Mouse (Mus musculus) forebrain, embryonic 10.5 days (tissue): ENCODE results near the gene Vhl. TPM values are rescaled to one million over a fixed set of nuclear protein-coding genes. Genes with fewer than 3 reads are reported as not detected.

ENCODE experiments used
- DNase-seq: peaks from one replicate; pipeline ENCODE4 v3.0.0-alpha.2; 2017; ENCODE audit warnings: low spot score; ENCODE audit errors: extremely low spot score
- H3K27ac ChIP-seq: fragments of 300-500 bp; sonication (generic); 2 replicates; pipeline ENCODE4 v1.5.1; 2016; ENCODE audit warnings: mild to moderate bottlenecking
- H3K27me3 ChIP-seq: fragments of 300-500 bp; sonication (generic); 2 replicates; pipeline ENCODE4 v1.6.1; 2016; ENCODE audit warnings: mild to moderate bottlenecking; ENCODE audit not compliant: poor library complexity, severe bottlenecking
- H3K36me3 ChIP-seq: fragments of 300-500 bp; sonication (generic); replicated peaks from 2 replicates; pipeline ENCODE4 v1.6.1; 2016; ENCODE audit warnings: mild to moderate bottlenecking, moderate library complexity
- H3K4me1 ChIP-seq: fragments of 300-500 bp; sonication (generic); 2 replicates; pipeline ENCODE4 v1.6.1; 2016
- H3K4me3 ChIP-seq: fragments of 300-500 bp; sonication (generic); 2 replicates; pipeline ENCODE4 v1.5.1; 2016; ENCODE audit warnings: mild to moderate bottlenecking, moderate library complexity
- H3K9me3 ChIP-seq: fragments of 300-500 bp; sonication (generic); 2 replicates; pipeline ENCODE4 v1.6.1; 2016; ENCODE audit warnings: mild to moderate bottlenecking, moderate library complexity
- WGBS: fragments of 180-500 bp; shearing (Covaris S2); methylation state at CpG from one replicate; pipeline ENCODE4 v1.1.7; 2016; 5-methylcytosine and 5-hydroxymethylcytosine counted together
- polyA plus RNA-seq: library from polyadenylated mRNA; unstranded; fragments of >200 nt; fragmentation: Nextera tagmentation; extraction: Ambion mirVana; gene quantifications from 2 replicates; pipeline ENCODE4 v1.2.1, GENCODE M21; 2016

Vhl gene
- polyA plus RNA-seq, 1 experiment from 2014 or later, result 42.4 TPM

- H3K27me3 ChIP-seq, result no peaks in the 10 kb centered on the region
- no peaks in the 10 kb centered on the region for H3K36me3 ChIP-seq
- DNase-seq, result no peak
- peaks cover 22% of the 10 kb centered on the region for H3K4me1 ChIP-seq
- no peaks in the 10 kb centered on the region for H3K9me3 ChIP-seq
- 85% methylated on average over 6 of the region's 6 CpGs for WGBS
- no peak overlapping the region for H3K27ac ChIP-seq
- no peak overlapping the region for H3K4me3 ChIP-seq
These were observed 49.2 kb downstream of the Vhl start for GRCm38 (mm10) chr6:113672989-113673388.

- Histone ChIP-seq H3K27me3 (no peaks in the 10 kb centered on the region), H3K4me3 (no peak overlapping the region), H3K4me1 (no peaks in the 10 kb centered on the region; the same call in 1 of the 2 replicates), H3K9me3 (no peaks in the 10 kb centered on the region), H3K27ac (no peak overlapping the region), H3K36me3 (no peaks in the 10 kb centered on the region)
- no peak for DNase-seq
- 88% methylated on average over 4 of the region's 4 CpGs for whole genome bisulfite sequencing
These were observed 51.5 kb downstream of the Vhl start for GRCm38 (mm10) chr6:113675234-113675633.

- Histone ChIP-seq H3K9me3 (no peaks in the 10 kb centered on the region), H3K27me3 (no peaks in the 10 kb centered on the region), H3K4me1 (no peaks in the 10 kb centered on the region; the same call in 1 of the 2 replicates), H3K4me3 (no peak overlapping the region), H3K27ac (no peak overlapping the region), H3K36me3 (no peaks in the 10 kb centered on the region)
- WGBS, result 94% methylated on average over 9 of the region's 9 CpGs
- DNase-seq, result no peak
These were observed 52.2 kb downstream of the Vhl start for GRCm38 (mm10) chr6:113675991-113676390.

- no peak overlapping the region for H3K4me3 ChIP-seq
- no peak overlapping the region for H3K27ac ChIP-seq
- DNase-seq, result no peak
- no peaks in the 10 kb centered on the region for H3K9me3 ChIP-seq
- 82% methylated on average over 14 of the region's 14 CpGs for WGBS
- no peaks in the 10 kb centered on the region; the same call in 1 of the 2 replicates for H3K4me1 ChIP-seq
- no peaks in the 10 kb centered on the region for H3K27me3 ChIP-seq
- no peaks in the 10 kb centered on the region for H3K36me3 ChIP-seq
These were observed 53.4 kb downstream of the Vhl start for GRCm38 (mm10) chr6:113677070-113677734.

GRCm38 (mm10) chr6:113678246-113679012 lies 54.7 kb downstream of the Vhl start:
- H3K27me3 ChIP-seq, result no peaks in the 10 kb centered on the region
- DNase-seq, result no peak
- H3K9me3 ChIP-seq, result no peaks in the 10 kb centered on the region
- no peak overlapping the region for H3K4me3 ChIP-seq
- WGBS, result 81% methylated on average over 14 of the region's 14 CpGs
- H3K27ac ChIP-seq, result no peak overlapping the region
- H3K4me1 ChIP-seq, result no peaks in the 10 kb centered on the region; the same call in 1 of the 2 replicates
- no peaks in the 10 kb centered on the region for H3K36me3 ChIP-seq

DNA sequence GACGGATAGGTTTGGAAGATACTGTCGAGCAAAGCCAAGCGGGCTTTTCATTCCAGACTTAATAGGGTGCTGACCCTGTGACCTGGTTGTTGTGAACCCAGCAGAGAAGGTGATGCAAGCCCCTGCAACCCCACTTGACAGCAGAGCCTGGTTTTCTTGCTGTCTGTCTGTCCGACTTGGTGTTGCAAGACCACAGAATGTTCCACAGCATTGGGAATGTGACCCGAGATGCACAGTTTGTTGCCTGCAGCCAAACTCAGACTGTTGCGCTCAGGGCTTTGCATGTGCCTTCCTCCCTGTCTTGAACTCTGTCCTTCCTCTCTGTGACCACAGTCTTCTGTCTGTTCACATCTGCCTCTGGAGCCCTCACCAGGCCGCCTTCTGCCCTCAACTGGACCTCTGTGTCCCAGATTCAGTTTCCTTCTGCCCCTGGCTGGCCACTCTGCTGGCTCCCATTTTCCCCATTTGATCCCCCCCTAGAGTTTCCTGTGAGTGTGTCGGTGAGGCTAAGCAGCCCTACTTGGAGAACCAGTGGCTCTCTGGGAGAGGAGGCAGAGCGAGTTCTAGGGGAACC lies 56.3 kb downstream of the Vhl start:
- Histone ChIP-seq H3K27me3 (no peaks in the 10 kb centered on the region), H3K4me1 (no peaks in the 10 kb centered on the region; the same call in 1 of the 2 replicates), H3K36me3 (no peaks in the 10 kb centered on the region), H3K9me3 (no peaks in the 10 kb centered on the region), H3K27ac (no peak overlapping the region), H3K4me3 (no peak overlapping the region)
- WGBS, result 81% methylated on average over 9 of the region's 9 CpGs
- no peak for DNase-seq

Other genes with a start within 250 kb of the Vhl start
- gene Tada3, start 246.1 kb upstream of the Vhl start, polyA plus RNA-seq, result 53.8 and 59.3 TPM in 2 replicates
- gene Arpc4, start 245.8 kb upstream of the Vhl start, polyA plus RNA-seq, result 366 TPM in 2 replicates
- gene Ttll3, start 234.7 kb upstream of the Vhl start, polyA plus RNA-seq, result 4.0 and 4.2 TPM in 2 replicates
- 38.3 and 40.6 TPM in 2 replicates for gene Rpusd3, start 204.6 kb upstream of the Vhl start, polyA plus RNA-seq
- gene Cidec, start 188.2 kb upstream of the Vhl start, polyA plus RNA-seq, result not detected in 2 replicates
- 85.1 and 92.0 TPM in 2 replicates for gene Jagn1, start 181.4 kb upstream of the Vhl start, polyA plus RNA-seq
- gene Il17re, start 165.5 kb upstream of the Vhl start, polyA plus RNA-seq, result 0.73 and 1.3 TPM in 2 replicates
- 2.5 and 2.7 TPM in 2 replicates for gene Il17rc, start 152.5 kb upstream of the Vhl start, polyA plus RNA-seq
- 31.1 and 33.2 TPM in 2 replicates for gene Creld1, start 140.7 kb upstream of the Vhl start, polyA plus RNA-seq
- 2.1 and 2.8 TPM in 2 replicates for gene Prrt3, start 122.0 kb upstream of the Vhl start, polyA plus RNA-seq
- 75.0 and 78.5 TPM in 2 replicates for gene Emc3, start 92.3 kb upstream of the Vhl start, polyA plus RNA-seq
- 20.7 and 25.0 TPM in 2 replicates for gene Fancd2, start 92.3 kb upstream of the Vhl start, polyA plus RNA-seq
- not detected in 2 replicates for gene Fancd2os, start 23.2 kb upstream of the Vhl start, polyA plus RNA-seq
- 200 and 203 TPM in 2 replicates for gene Brk1, start 19.2 kb upstream of the Vhl start, polyA plus RNA-seq
- gene Irak2, start 14.5 kb downstream of the Vhl start, polyA plus RNA-seq, result 3.8 and 3.9 TPM in 2 replicates
- gene Tatdn2, start 73.1 kb downstream of the Vhl start, polyA plus RNA-seq, result 0.62 and 0.76 TPM in 2 replicates
- not detected in 2 replicates for gene Ghrl, start 95.9 kb downstream of the Vhl start, polyA plus RNA-seq
- gene Sec13, start 116.8 kb downstream of the Vhl start, polyA plus RNA-seq, result 282 and 289 TPM in 2 replicates